Mouse (Mus musculus) MEL (cell line): ENCODE measurements around the gene Chil4.

ENCODE experiments used
- BHLHE40 ChIP-seq: IDR thresholded peaks from 2 replicates; pipeline ENCODE4 v1.6.1; 2012; ENCODE audit warnings: low read depth, mild to moderate bottlenecking, inconsistent platforms, low read length, improper control_type of control experiment, borderline replicate concordance
- CTCF ChIP-seq, 3 experiments: IDR thresholded peaks in 2 of 3; conservative IDR thresholded peaks in 1 of 3; 2 replicates each; pipeline ENCODE4 v1.5.1; 2011 to 2012; ENCODE audit warnings: low read length in 3 of 3, low read depth in 2 of 3, mild to moderate bottlenecking in 2 of 3, improper control_type of control experiment in 1 of 3, inconsistent platforms in 1 of 3, mixed read lengths in 1 of 3, moderate library complexity in 1 of 3; ENCODE audit not compliant: control insufficient read depth in 1 of 3, insufficient read depth in 1 of 3, poor library complexity in 1 of 3, severe bottlenecking in 1 of 3
- EP300 ChIP-seq, 2 experiments: IDR thresholded peaks; 2 replicates each; pipeline ENCODE4 v1.6.1; 2011; ENCODE audit warnings: improper control_type of control experiment in 2 of 2, low read length in 2 of 2, low read depth in 1 of 2, mild to moderate bottlenecking in 1 of 2
- GATA1 ChIP-seq: IDR thresholded peaks from 2 replicates; pipeline ENCODE4 v1.6.1; 2011; ENCODE audit warnings: low read depth, low read length, improper control_type of control experiment
- JUND ChIP-seq: IDR thresholded peaks from 2 replicates; pipeline ENCODE4 v1.6.1; 2011; ENCODE audit warnings: low read depth, mild to moderate bottlenecking, improper control_type of control experiment, low read length
- KAT2A ChIP-seq: conservative IDR thresholded peaks from 2 replicates; pipeline ENCODE4 v1.6.1; 2012; ENCODE audit warnings: low read depth, low read length, improper control_type of control experiment, inconsistent platforms
- MAFK ChIP-seq: IDR thresholded peaks from 2 replicates; pipeline ENCODE4 v1.6.1; 2011; ENCODE audit warnings: low read depth, mild to moderate bottlenecking, low read length, improper control_type of control experiment, borderline replicate concordance
- MXI1 ChIP-seq: IDR thresholded peaks from 2 replicates; pipeline ENCODE4 v1.6.1; 2011; ENCODE audit warnings: mild to moderate bottlenecking, low read depth, low read length, improper control_type of control experiment
- MYC ChIP-seq: IDR thresholded peaks from 2 replicates; pipeline ENCODE4 v1.6.1; 2011; ENCODE audit warnings: low read depth, mild to moderate bottlenecking, low read length, improper control_type of control experiment, moderate library complexity
- POLR2A ChIP-seq, 2 experiments: IDR thresholded peaks; 2 replicates each; pipeline ENCODE4 v1.6.1; 2011 to 2012; ENCODE audit warnings: low read length in 2 of 2, mild to moderate bottlenecking in 2 of 2, control low read depth in 1 of 2, improper control_type of control experiment in 1 of 2, low read depth in 1 of 2, moderate library complexity in 1 of 2; ENCODE audit not compliant: control insufficient read depth in 1 of 2, insufficient read depth in 1 of 2, poor library complexity in 1 of 2
- POLR2AphosphoS2 ChIP-seq: IDR thresholded peaks from 2 replicates; pipeline ENCODE4 v1.6.1; 2011; ENCODE audit warnings: low read length, improper control_type of control experiment
- USF1 ChIP-seq: IDR thresholded peaks from 2 replicates; pipeline ENCODE4 v1.6.1; 2014; ENCODE audit warnings: low read depth, mild to moderate bottlenecking, inconsistent platforms, low read length, improper control_type of control experiment, moderate library complexity
- ZMIZ1 ChIP-seq: IDR thresholded peaks from 2 replicates; pipeline ENCODE4 v1.6.1; 2012; ENCODE audit warnings: low read depth, mild to moderate bottlenecking, inconsistent platforms, low read length, improper control_type of control experiment, moderate library complexity

- no peak for TF ChIP-seq BHLHE40
- no peak for TF ChIP-seq POLR2A (IDR thresholded peaks at IDR 0.05; ENCODE audit: control insufficient read depth in 1 of 2, insufficient read depth in 1 of 2, low read depth in 1 of 2, low read length in 2 of 2, poor library complexity in 1 of 2)
- TF ChIP-seq GATA1 = no peak
- no peak for TF ChIP-seq MXI1
- no peak for TF ChIP-seq USF1
- no peak for TF ChIP-seq CTCF (IDR thresholded peaks at IDR 0.05 in 2 of 3, conservative IDR thresholded peaks at IDR 0.05 in 1 of 3; ENCODE audit: control insufficient read depth in 1 of 3, insufficient read depth in 1 of 3, low read depth in 2 of 3, low read length in 3 of 3, poor library complexity in 1 of 3, severe bottlenecking in 1 of 3)
- no peak for TF ChIP-seq KAT2A
- no peak for TF ChIP-seq MYC
- TF ChIP-seq EP300 (IDR thresholded peaks at IDR 0.05; ENCODE audit: low read depth in 1 of 2, low read length in 2 of 2) = no peak
- no peak for TF ChIP-seq JUND
- no peak for TF ChIP-seq ZMIZ1
- no peak for TF ChIP-seq POLR2AphosphoS2
- TF ChIP-seq MAFK = no peak
Measured at GRCm38 (mm10) chr3:106219407-106219806, at the start of gene Chil4.
